Mouse (Mus musculus) kidney, adult 2 months (tissue): ENCODE measurements at regions not wholly inside any gene's neighbourhood (a gene's known extent, or its start where the extent isn't known, plus 50 kb on each side); places are given as distances from the start of the nearest gene placed in this dataset.

ENCODE experiments used
- DNase-seq: peaks from one replicate; pipeline ENCODE4 v3.0.0; 2021
- H3K27ac ChIP-seq: fragments of 200-500 bp; 2 replicates; pipeline ENCODE4 v1.5.1; 2012; ENCODE audit warnings: low read depth, low read length, control low read depth, inconsistent platforms; ENCODE audit not compliant: insufficient read depth
- H3K27me3 ChIP-seq: fragments of 200-500 bp; replicated peaks from 2 replicates; pipeline ENCODE4 v1.6.1; 2012; ENCODE audit warnings: mild to moderate bottlenecking, moderate library complexity, low read length, inconsistent platforms; ENCODE audit not compliant: control insufficient read depth, insufficient read depth
- H3K36me3 ChIP-seq: fragments of 200-500 bp; 2 replicates; pipeline ENCODE4 v1.6.1; 2012; ENCODE audit warnings: mild to moderate bottlenecking, moderate library complexity, low read length, inconsistent platforms; ENCODE audit not compliant: control insufficient read depth, insufficient read depth
- H3K4me1 ChIP-seq: fragments of 200-500 bp; 2 replicates; pipeline ENCODE4 v1.6.1; 2011; ENCODE audit warnings: low read length; ENCODE audit not compliant: control insufficient read depth, insufficient read depth
- H3K4me3 ChIP-seq: fragments of 200-500 bp; 2 replicates; pipeline ENCODE4 v1.5.1; 2011; ENCODE audit warnings: mild to moderate bottlenecking, low read depth, low read length, control low read depth; ENCODE audit not compliant: insufficient read depth
- CTCF ChIP-seq: fragments of 200-500 bp; conservative IDR thresholded peaks from 2 replicates; pipeline ENCODE4 v1.5.1; 2011; ENCODE audit warnings: low read depth, mild to moderate bottlenecking, control low read depth, low read length, moderate library complexity, mixed read lengths; ENCODE audit not compliant: insufficient read depth, insufficient read length
- POLR2A ChIP-seq: fragments of 200-500 bp; IDR thresholded peaks from one replicate; pipeline ENCODE4 v1.6.1; 2011; ENCODE audit warnings: low read depth, low read length, control low read depth
- WGBS: fragments of 180-500 bp; shearing (Covaris S2); methylation state at CpG from one replicate; pipeline ENCODE4 v1.1.7; 2018; 5-methylcytosine and 5-hydroxymethylcytosine counted together

DNA sequence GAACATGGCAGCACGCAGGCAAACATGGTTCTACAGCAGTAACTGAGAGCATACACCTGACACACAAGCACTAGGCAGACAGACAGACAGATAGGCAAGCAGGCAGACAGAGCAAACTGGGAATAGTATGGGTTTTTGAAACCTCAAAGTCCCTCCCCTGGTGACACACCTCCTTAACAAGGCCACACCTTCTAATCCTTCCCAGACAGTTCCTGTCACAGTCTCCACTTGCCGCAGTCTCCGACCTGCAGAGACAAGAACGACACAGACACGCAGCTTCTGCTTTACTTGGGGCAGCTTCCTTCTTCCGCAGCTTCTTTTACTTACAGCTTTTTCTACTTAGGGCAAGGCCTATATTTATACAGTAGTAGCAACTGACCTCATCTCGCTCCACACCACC, 155.9 kb upstream of the Cadm1 start:
- TF ChIP-seq POLR2A (no peak), CTCF (no peak)
- no peaks in the 10 kb centered on the region for H3K27me3 ChIP-seq
- no peak overlapping the region for H3K4me3 ChIP-seq
- H3K27ac ChIP-seq = no peak overlapping the region
- whole genome bisulfite sequencing = 99% methylated on average over 7 of the region's 7 CpGs
- no peak for DNase-seq
- H3K36me3 ChIP-seq = no peaks in the 10 kb centered on the region
- no peaks in the 10 kb centered on the region for H3K4me1 ChIP-seq

DNA sequence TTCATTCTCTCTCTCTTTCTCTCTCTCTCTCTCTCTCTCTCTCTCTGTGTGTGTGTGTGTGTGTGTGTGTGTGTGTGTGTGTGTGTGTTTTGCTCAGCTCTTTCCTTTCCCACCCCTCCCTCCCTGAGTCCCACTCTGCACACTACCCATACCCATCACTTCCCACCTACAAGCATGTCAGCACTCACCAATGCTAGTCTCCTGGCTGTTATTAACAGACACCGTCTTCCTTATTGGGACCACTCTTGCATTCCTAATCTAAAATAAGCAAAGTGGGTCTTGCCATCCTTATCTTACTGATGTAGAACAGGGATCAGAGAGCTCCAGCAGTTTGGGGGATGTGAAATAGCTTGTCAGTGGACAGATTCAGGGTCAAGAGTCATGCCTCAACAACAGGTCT, 153.3 kb upstream of the Cadm1 start:
- Histone ChIP-seq H3K36me3 (no peaks in the 10 kb centered on the region), H3K4me1 (no peaks in the 10 kb centered on the region), H3K4me3 (no peak overlapping the region), H3K27me3 (no peaks in the 10 kb centered on the region), H3K27ac (no peak overlapping the region)
- 86% methylated on average over 1 of the region's 1 CpGs for WGBS
- TF ChIP-seq POLR2A = no peak
- TF ChIP-seq CTCF = no peak
- DNase-seq = no peak

DNA sequence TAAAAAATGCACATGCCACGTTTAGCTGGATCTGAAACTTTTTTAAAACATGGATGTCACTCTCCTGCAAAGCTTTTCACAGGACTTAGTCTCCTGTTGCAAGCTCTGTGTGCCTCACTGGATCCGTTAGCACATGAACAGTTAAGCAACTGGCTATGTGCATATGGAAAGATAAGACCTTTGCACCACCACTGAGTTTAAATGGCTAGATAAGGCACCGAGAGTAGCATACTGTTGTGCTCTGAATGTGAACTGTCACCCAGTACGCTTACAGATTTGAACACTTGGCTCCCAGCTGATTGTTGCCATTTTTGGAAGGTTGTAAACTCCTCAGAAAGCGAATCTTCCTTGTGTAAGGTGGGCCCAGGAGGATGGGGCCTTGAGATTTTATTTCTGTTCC, 151.4 kb upstream of the Cadm1 start:
- Histone ChIP-seq H3K27ac (no peak overlapping the region), H3K36me3 (no peaks in the 10 kb centered on the region), H3K4me1 (no peaks in the 10 kb centered on the region), H3K27me3 (no peaks in the 10 kb centered on the region), H3K4me3 (no peak overlapping the region)
- no peak for TF ChIP-seq POLR2A
- no peak for TF ChIP-seq CTCF
- 84% methylated on average over 5 of the region's 5 CpGs for WGBS
- DNase-seq = no peak

DNA sequence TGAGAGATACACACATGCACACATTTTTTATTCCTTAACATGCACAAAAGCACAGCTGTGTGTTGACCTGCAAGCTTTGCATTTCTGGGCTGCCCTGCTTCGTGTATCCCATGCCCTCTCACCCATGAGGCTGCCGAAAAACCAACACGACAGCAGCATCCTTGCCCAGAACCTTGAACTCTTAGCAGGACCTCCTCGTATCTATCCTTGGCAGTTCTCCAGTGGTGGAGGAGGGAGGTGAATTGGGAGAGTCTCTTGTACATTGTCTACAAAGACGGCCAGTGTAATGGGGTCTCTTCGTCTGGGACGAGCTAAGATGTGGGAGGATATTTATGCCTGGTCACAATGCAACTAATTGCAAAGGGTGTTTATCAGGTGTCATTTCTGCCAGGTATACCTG, 149.6 kb upstream of the Cadm1 start:
- DNase-seq = no peak
- no peaks in the 10 kb centered on the region for H3K4me1 ChIP-seq
- TF ChIP-seq POLR2A (no peak), CTCF (no peak)
- no peaks in the 10 kb centered on the region for H3K27me3 ChIP-seq
- H3K27ac ChIP-seq = no peak overlapping the region
- H3K36me3 ChIP-seq = no peaks in the 10 kb centered on the region
- no peak overlapping the region for H3K4me3 ChIP-seq
- 51% methylated on average over 7 of the region's 7 CpGs for WGBS

DNA sequence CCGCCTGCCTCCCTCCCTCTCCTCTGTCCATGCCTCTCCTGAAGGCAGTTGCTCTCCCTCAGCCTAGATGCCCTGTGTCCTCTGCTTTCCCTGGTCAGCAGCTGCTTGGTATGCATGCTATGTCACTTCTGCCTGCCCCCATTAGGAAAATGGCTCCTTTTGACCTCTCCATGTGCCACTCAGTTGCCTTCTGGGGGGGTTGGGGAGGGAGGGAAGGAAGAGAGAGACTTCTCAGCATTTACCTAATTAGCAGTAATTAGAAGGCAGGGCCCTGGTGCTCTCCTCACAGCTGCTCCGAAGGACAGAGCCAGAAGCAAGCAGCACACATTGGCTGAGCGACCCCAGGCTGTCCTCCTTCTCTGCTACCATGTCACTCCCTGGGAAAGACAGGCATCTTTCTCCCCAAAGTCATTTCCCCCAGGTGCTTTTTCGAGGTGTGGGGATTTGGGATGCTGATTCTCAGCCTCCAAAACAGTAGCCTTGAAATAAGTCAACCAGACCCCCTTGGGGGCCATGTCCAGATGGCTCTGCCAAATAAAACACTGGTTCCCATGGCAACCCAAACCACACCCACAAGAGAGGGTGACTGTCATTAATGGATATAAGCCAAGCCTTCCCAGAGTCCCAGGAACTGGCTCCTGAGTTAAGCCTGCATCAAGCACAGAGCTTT, 145.7 kb upstream of the Cadm1 start:
- TF ChIP-seq POLR2A = no peak
- H3K27me3 ChIP-seq = no peaks in the 10 kb centered on the region
- WGBS = 45% methylated on average over 4 of the region's 4 CpGs
- no peak overlapping the region for H3K4me3 ChIP-seq
- H3K27ac ChIP-seq = no peak overlapping the region
- no peaks in the 10 kb centered on the region for H3K4me1 ChIP-seq
- no peaks in the 10 kb centered on the region for H3K36me3 ChIP-seq
- no peak for DNase-seq

DNA sequence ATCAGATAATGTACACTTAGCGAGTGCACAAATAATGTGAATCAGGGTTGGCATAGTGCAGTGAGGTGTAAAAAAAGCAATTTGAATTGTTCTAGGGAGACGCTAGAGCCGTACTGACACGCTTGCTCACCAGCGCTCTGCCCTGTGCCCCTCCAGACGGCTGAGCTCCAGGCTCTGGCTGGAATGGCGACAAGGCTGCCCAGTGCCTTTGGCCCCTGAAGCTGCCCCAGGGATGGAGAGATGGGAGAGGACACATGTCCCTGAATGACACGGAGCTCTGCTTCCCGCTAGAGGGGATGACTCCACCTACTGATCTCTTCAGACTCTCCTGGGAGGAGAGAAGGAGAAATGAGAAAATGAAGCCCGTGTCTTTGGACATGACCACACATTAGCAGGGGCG, 143.3 kb upstream of the Cadm1 start:
- 52% methylated on average over 11 of the region's 11 CpGs for WGBS
- H3K36me3 ChIP-seq = no peaks in the 10 kb centered on the region
- H3K4me3 ChIP-seq = no peak overlapping the region
- H3K27ac ChIP-seq = no peak overlapping the region
- no peaks in the 10 kb centered on the region for H3K27me3 ChIP-seq
- no peaks in the 10 kb centered on the region for H3K4me1 ChIP-seq
- TF ChIP-seq POLR2A = no peak
- TF ChIP-seq CTCF = no peak
- no peak for DNase-seq

DNA sequence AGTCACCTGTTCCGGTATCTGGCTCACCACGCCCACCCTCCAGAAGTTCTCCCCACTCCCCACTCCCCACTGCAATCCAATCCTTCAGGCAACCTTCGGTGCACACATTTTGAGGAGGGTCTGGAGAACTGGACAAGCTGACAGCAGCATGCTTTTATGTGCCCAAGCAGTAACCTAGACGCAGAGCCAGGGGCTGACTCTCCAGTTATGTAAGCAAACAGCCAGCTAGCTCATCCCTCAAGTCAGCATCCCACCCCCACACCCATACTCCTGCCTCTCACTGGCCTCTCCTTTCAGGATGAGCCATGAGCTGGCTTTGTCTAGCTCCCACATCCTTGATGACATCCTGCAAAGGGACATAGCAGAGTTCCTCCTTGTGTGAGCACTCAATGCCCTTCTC, 142.8 kb upstream of the Cadm1 start:
- H3K36me3 ChIP-seq = no peaks in the 10 kb centered on the region
- DNase-seq = no peak
- no peak overlapping the region for H3K4me3 ChIP-seq
- H3K4me1 ChIP-seq = no peaks in the 10 kb centered on the region
- no peak overlapping the region for H3K27ac ChIP-seq
- H3K27me3 ChIP-seq = no peaks in the 10 kb centered on the region
- TF ChIP-seq CTCF (no peak), POLR2A (no peak)
- WGBS = 48% methylated on average over 4 of the region's 4 CpGs

DNA sequence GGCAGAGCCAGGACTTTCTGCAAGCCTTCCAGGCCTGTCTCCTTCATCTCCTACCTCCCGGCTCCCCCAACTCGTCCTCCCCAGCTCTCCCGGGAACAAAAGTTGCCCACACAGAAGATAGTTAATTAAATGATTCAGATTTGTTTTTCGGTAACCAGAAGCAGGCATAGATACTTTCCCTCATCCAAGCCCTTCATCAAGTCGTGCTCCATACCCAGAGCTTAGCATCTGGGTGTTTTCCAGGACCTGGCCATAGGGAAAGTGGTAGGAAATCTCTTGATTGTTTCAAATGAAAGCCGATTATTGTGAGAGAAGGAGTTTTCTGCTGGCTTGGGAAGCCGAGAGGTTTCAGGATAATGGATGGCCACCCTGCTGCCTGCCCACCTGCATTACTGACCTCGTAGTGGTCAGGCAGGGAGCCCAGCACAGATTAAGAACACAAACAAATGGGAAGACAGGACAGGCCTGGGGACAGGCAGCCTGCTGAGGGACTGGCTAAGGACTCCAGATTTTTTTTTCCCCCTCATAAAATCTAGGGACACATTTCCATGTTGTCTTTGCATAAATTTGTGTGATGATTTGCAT, 142.2 kb upstream of the Cadm1 start:
- 66% methylated on average over 8 of the region's 8 CpGs for WGBS
- H3K4me3 ChIP-seq = no peak overlapping the region
- H3K27me3 ChIP-seq = no peaks in the 10 kb centered on the region
- H3K27ac ChIP-seq = no peak overlapping the region
- TF ChIP-seq POLR2A (no peak), CTCF (no peak)
- H3K36me3 ChIP-seq = no peaks in the 10 kb centered on the region
- DNase-seq = no peak
- H3K4me1 ChIP-seq = no peaks in the 10 kb centered on the region
